Mouse (Mus musculus): ENCODE data around the gene Eogt. TPM values are rescaled to one million over a fixed set of nuclear protein-coding genes. Genes with fewer than 3 reads are reported as not detected.

Eogt gene
- polyA plus RNA-seq, 2 experiments = 10.8 to 16.7 TPM

- ATAC-seq (ENCODE audit: low FRiP score, low read depth) (no peak), DNase-seq (ENCODE audit: low spot score) (no peak)
- no peak overlapping the region for H3K9ac ChIP-seq (ENCODE audit: low read depth, low read length, severe bottlenecking)
- H3K4me3 ChIP-seq (replicated peaks; ENCODE audit: low read length) = no peak overlapping the region
- H3K36me3 ChIP-seq (ENCODE audit: control insufficient read depth, insufficient read depth, low read length) = peaks cover 9% of the 10 kb centered on the region
- 87% methylated on average over 7 of the region's 7 CpGs for WGBS
- TF ChIP-seq POLR2A (IDR thresholded peaks at IDR 0.05; ENCODE audit: borderline replicate concordance, extremely low read depth, insufficient read depth, insufficient read length) = no peak
- H3K9me3 ChIP-seq (ENCODE audit: control insufficient read depth, low read length) = peaks cover 5% of the 10 kb centered on the region; the same call in 1 of the 2 replicates
- H3K4me1 ChIP-seq (ENCODE audit: control insufficient read depth, insufficient read depth, low read length) = 0 out of 2 replicates have a peak, but pooled peaks cover 6% of the 10 kb centered on the region
- H3K27me3 ChIP-seq (ENCODE audit: control insufficient read depth, insufficient read depth, low read length) = no peaks in the 10 kb centered on the region
- H3K4me2 ChIP-seq (replicated peaks; ENCODE audit: low read depth, low read length, severe bottlenecking) = no peak overlapping the region
- no peak overlapping the region for H3K27ac ChIP-seq (replicated peaks; ENCODE audit: low read depth, low read length)
Observed at GRCm38 (mm10) chr6:97141811-97142210, 7.2 kb downstream of the Eogt start.

- Histone ChIP-seq H3K27me3 (ENCODE audit: control insufficient read depth, insufficient read depth, low read length) (no peaks in the 10 kb centered on the region), H3K9ac (ENCODE audit: low read depth, low read length, severe bottlenecking) (no peak overlapping the region), H3K4me2 (replicated peaks; ENCODE audit: low read depth, low read length, severe bottlenecking) (no peak overlapping the region), H3K9me3 (ENCODE audit: control insufficient read depth, low read length) (no peaks in the 10 kb centered on the region), H3K36me3 (ENCODE audit: control insufficient read depth, insufficient read depth, low read length) (peaks cover 13% of the 10 kb centered on the region; the same call in 1 of the 2 replicates), H3K4me1 (ENCODE audit: control insufficient read depth, insufficient read depth, low read length) (no peaks in the 10 kb centered on the region), H3K27ac (replicated peaks; ENCODE audit: low read depth, low read length) (no peak overlapping the region), H3K4me3 (replicated peaks; ENCODE audit: low read length) (no peak overlapping the region)
- ATAC-seq (ENCODE audit: low FRiP score, low read depth) = no peak
- TF ChIP-seq POLR2A (IDR thresholded peaks at IDR 0.05; ENCODE audit: borderline replicate concordance, extremely low read depth, insufficient read depth, insufficient read length) = no peak
- 76% methylated on average over 5 of the region's 5 CpGs for WGBS
- no peak for DNase-seq (ENCODE audit: low spot score)
Observed at GRCm38 (mm10) chr6:97132707-97133303, 16.2 kb downstream of the Eogt start.

DNA sequence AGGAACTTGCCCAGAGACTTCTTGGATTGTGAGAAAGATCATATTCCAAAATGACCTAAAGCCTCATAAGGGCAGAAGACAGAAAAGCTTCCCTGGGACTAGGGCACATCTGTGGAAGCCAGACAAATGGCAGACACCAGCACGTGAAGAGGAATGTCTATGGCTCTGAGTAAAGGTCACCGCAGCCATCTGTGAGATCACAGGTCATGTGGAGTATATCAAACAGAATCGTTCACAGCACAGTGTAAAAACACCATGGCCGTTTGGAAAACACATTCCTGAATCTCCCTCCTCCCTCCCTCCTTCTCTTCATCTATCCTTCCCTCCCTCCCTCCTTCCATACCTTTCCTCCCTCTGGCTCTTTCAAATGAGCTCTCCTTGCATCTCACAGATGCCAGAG is 17.2 kb downstream of the Eogt start:
- Histone ChIP-seq H3K4me1 (ENCODE audit: control insufficient read depth, insufficient read depth, low read length) (no peaks in the 10 kb centered on the region), H3K36me3 (ENCODE audit: control insufficient read depth, insufficient read depth, low read length) (peaks cover 13% of the 10 kb centered on the region; the same call in 1 of the 2 replicates), H3K4me3 (replicated peaks; ENCODE audit: low read length) (no peak overlapping the region), H3K4me2 (replicated peaks; ENCODE audit: low read depth, low read length, severe bottlenecking) (no peak overlapping the region), H3K9me3 (ENCODE audit: control insufficient read depth, low read length) (no peaks in the 10 kb centered on the region), H3K9ac (ENCODE audit: low read depth, low read length, severe bottlenecking) (no peak overlapping the region), H3K27ac (replicated peaks; ENCODE audit: low read depth, low read length) (no peak overlapping the region), H3K27me3 (ENCODE audit: control insufficient read depth, insufficient read depth, low read length) (no peaks in the 10 kb centered on the region)
- no peak for TF ChIP-seq POLR2A (IDR thresholded peaks at IDR 0.05; ENCODE audit: borderline replicate concordance, extremely low read depth, insufficient read depth, insufficient read length)
- ATAC-seq (ENCODE audit: low FRiP score, low read depth) = no peak
- DNase-seq (ENCODE audit: low spot score) = no peak
- 33% methylated on average over 4 of the region's 4 CpGs for WGBS

DNA sequence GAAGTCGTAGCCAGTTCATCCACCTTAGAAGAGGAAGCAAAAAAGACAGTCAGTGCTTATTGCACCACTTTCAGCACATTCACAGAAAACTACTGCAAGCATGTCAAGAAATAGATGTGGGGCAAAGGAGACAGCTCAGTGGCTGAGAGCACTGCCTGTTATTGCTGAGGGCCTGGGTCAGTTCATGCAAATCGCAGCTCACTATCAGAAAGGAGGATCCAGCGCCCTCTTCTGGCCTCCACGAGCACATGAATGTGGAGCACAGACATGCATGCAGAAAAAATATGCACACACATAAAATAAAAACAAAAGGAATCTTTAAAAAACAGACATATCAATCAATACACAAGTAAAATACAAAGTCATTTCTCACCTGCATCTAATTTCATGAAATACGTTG is 18.0 kb downstream of the Eogt start:
- DNase-seq (ENCODE audit: low spot score) = no peak
- WGBS = 72% methylated on average over 5 of the region's 5 CpGs
- no peak for TF ChIP-seq POLR2A (IDR thresholded peaks at IDR 0.05; ENCODE audit: borderline replicate concordance, extremely low read depth, insufficient read depth, insufficient read length)
- Histone ChIP-seq H3K36me3 (ENCODE audit: control insufficient read depth, insufficient read depth, low read length) (peaks cover 13% of the 10 kb centered on the region; the same call in 1 of the 2 replicates), H3K27me3 (ENCODE audit: control insufficient read depth, insufficient read depth, low read length) (no peaks in the 10 kb centered on the region), H3K9ac (ENCODE audit: low read depth, low read length, severe bottlenecking) (no peak overlapping the region), H3K4me2 (replicated peaks; ENCODE audit: low read depth, low read length, severe bottlenecking) (no peak overlapping the region), H3K4me3 (replicated peaks; ENCODE audit: low read length) (no peak overlapping the region), H3K27ac (replicated peaks; ENCODE audit: low read depth, low read length) (no peak overlapping the region), H3K9me3 (ENCODE audit: control insufficient read depth, low read length) (no peaks in the 10 kb centered on the region), H3K4me1 (ENCODE audit: control insufficient read depth, insufficient read depth, low read length) (no peaks in the 10 kb centered on the region)
- no peak for ATAC-seq (ENCODE audit: low FRiP score, low read depth)

GRCm38 (mm10) chr6:97124336-97125010 is 24.5 kb downstream of the Eogt start:
- no peak overlapping the region for H3K4me2 ChIP-seq (replicated peaks; ENCODE audit: low read depth, low read length, severe bottlenecking)
- H3K27ac ChIP-seq (replicated peaks; ENCODE audit: low read depth, low read length) = no peak overlapping the region
- WGBS = 71% methylated on average over 10 of the region's 10 CpGs
- no peak for TF ChIP-seq POLR2A (IDR thresholded peaks at IDR 0.05; ENCODE audit: borderline replicate concordance, extremely low read depth, insufficient read depth, insufficient read length)
- no peaks in the 10 kb centered on the region for H3K9me3 ChIP-seq (ENCODE audit: control insufficient read depth, low read length)
- H3K36me3 ChIP-seq (ENCODE audit: control insufficient read depth, insufficient read depth, low read length) = peaks cover 12% of the 10 kb centered on the region; the same call in 1 of the 2 replicates
- ATAC-seq (ENCODE audit: low FRiP score, low read depth) = no peak
- peak; percentile 27 for DNase-seq (ENCODE audit: low spot score)
- H3K4me3 ChIP-seq (replicated peaks; ENCODE audit: low read length) = no peak overlapping the region
- no peaks in the 10 kb centered on the region for H3K4me1 ChIP-seq (ENCODE audit: control insufficient read depth, insufficient read depth, low read length)
- H3K27me3 ChIP-seq (ENCODE audit: control insufficient read depth, insufficient read depth, low read length) = no peaks in the 10 kb centered on the region
- no peak overlapping the region for H3K9ac ChIP-seq (ENCODE audit: low read depth, low read length, severe bottlenecking)

All from limb, embryonic 14.5 days (tissue).